Mouse (Mus musculus) adrenal gland, adult 18-20 months (tissue): ENCODE data around the gene Tmem206. TPM values are rescaled to one million over a fixed set of nuclear protein-coding genes. Genes with fewer than 3 reads are reported as not detected.

Experiments
- DNase-seq, 2 experiments: peaks; one replicate each; pipeline ENCODE4 v3.0.0; 2021 to 2022; ENCODE audit warnings: low spot score in 2 of 2
- total RNA-seq, 2 experiments: library from RNA; stranded (reverse); gene quantifications; 1 replicate in 1 of 2; 2 replicates in 1 of 2; pipeline ENCODE4 v1.2.3; 2021

Gene Tmem206
- total RNA-seq, 2 experiments from 2014 or later, result 4.7 to 5.7 TPM

GRCm38 (mm10) chr1:191396446-191396845, 70.7 kb downstream of the Tmem206 start:
- DNase-seq, result peak in 1 of 2 experiments; percentile 67

GRCm38 (mm10) chr1:191396897-191397849, 71.5 kb downstream of the Tmem206 start:
- peak; percentile 99 for DNase-seq

Other genes starting within 250 kb of the Tmem206 start
- gene Batf3, start 228.1 kb upstream of the Tmem206 start, total RNA-seq, result 1 to 10 TPM; 1.5 to 9.7 TPM
- gene Fam71a, start 161.1 kb upstream of the Tmem206 start, total RNA-seq, result not detected
- gene Atf3, start 107.9 kb upstream of the Tmem206 start, total RNA-seq, result 10 to 100 TPM in 1 of 2 experiments, 1 to 10 TPM in 1; 6.0 to 30.7 TPM
- gene Nenf, start 7.7 kb upstream of the Tmem206 start, total RNA-seq, result 10 to 100 TPM; 90.4 to 91.1 TPM
- gene Ppp2r5a, start 77.4 kb downstream of the Tmem206 start, total RNA-seq, result 100 to 1,000 TPM; 196 to 437 TPM
- 1 to 10 TPM in 1 of 2 experiments, under 1 TPM in 1; 0.66 to 1.5 TPM for gene Dtl, start 249.6 kb downstream of the Tmem206 start, total RNA-seq
- gene Ints7, start 249.7 kb downstream of the Tmem206 start, total RNA-seq, result 10 to 100 TPM; 17.9 to 19.8 TPM